Mouse (Mus musculus) heart, adult 2 months (tissue): ENCODE results near the gene Shld2.

Source experiments
- EP300 ChIP-seq: fragments of 200-500 bp; IDR thresholded peaks from 2 replicates; pipeline ENCODE4 v1.6.1; 2011; ENCODE audit warnings: low read depth, low read length, control low read depth; ENCODE audit not compliant: insufficient read depth
- POLR2A ChIP-seq: fragments of 200-500 bp; IDR thresholded peaks from 2 replicates; pipeline ENCODE4 v1.6.1; 2011; ENCODE audit warnings: mild to moderate bottlenecking, low read depth, low read length, control low read depth; ENCODE audit not compliant: insufficient read depth

DNA sequence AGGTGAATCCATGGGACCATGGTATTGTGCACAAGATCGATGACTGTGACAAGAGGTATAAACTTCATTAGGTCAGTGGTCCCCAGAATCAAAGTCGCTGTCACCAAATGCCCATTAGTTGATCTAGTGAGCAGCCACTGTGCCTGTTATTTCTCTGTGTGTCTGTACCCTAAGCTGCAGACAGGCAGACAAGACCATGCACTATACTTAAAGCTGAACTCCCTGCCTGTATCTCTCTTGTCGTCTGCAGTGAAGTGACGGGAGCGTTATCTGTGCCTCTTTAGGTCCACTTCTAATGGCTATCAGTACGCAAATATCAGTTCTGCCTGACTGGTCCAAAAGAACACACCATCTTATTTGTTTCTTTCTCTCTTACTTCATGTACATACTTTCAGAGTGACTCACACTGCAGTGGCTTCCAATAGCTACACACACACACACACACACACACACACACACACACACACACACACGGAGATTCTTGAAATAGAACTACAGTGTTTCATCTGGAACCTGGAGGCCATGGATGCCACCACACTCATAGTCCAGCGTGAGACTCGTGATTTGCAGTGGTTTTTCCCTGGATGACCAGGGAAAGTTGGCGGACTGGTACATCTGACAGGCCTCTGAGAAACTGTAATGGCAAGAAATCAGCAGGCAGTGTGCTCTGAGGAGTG lies 81.3 kb downstream of the Shld2 start:
- TF ChIP-seq POLR2A: no peak
- TF ChIP-seq EP300: no peak
